Mouse (Mus musculus) left cerebral cortex, postnatal 14 days (tissue): ENCODE measurements around the gene Smug1. TPM values are rescaled to one million over a fixed set of nuclear protein-coding genes. Genes with fewer than 3 reads are reported as not detected.

Experiments used
- DNase-seq, 2 experiments: peaks; one replicate each; pipeline ENCODE4 v3.0.0; 2021 to 2022; ENCODE audit warnings: low spot score in 2 of 2, mixed read lengths in 1 of 2
- intact Hi-C: fragments of 180-260 bp; cut with DNase I; formaldehyde crosslinking; loops from one replicate; pipeline ENCODE4 v1.15.1; 2025
- total RNA-seq, 2 experiments: library from RNA; stranded (reverse); gene quantifications; 2 replicates each; pipeline ENCODE4 v1.2.3; 2021

Smug1 gene
- total RNA-seq, 2 experiments from 2014 or later: 16.2 to 17.4 TPM

DNA sequence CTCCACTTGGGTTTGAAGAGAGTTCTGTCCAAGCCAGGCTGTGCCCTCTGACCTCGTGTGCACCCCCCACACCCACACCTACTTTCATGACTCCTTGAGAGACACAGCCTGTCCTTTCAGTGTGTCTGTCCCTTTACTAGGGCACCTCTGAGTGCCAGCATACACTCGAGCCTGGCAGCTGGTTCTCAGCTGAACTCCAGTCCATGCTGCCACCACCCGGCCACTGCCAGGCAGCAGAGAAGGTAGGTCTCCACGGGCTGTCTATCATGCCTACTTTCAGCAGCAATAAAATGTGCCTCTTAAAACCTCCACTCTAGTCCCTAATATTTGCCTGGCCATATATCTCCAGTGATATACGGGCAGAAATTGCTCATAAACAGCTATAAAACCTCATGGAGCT is 45.5 kb downstream of the Smug1 start:
- intact Hi-C loops: no loop called here
- peak in 1 of 2 experiments; percentile 30 for DNase-seq

DNA sequence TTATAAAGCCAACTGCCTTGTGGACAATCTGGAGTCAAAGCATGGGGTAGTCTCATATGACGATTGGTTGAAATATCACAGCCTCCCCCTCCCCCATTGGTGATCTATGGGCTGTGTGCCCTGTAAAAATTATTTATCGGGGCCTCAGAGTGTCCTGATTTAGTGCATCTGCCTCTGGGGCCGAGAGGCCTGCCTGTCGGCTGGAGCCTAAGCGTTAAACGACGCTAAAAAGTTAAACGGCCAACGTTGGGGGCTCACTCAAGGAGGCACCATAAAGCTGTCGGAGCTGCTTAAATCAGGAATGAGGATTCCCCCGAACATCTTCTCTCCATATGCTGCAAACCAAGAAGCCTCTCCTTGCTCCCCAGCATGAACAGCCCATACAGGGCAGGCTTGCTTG is 46.3 kb downstream of the Smug1 start:
- no peak for DNase-seq
- intact Hi-C loops: no loop called here

DNA sequence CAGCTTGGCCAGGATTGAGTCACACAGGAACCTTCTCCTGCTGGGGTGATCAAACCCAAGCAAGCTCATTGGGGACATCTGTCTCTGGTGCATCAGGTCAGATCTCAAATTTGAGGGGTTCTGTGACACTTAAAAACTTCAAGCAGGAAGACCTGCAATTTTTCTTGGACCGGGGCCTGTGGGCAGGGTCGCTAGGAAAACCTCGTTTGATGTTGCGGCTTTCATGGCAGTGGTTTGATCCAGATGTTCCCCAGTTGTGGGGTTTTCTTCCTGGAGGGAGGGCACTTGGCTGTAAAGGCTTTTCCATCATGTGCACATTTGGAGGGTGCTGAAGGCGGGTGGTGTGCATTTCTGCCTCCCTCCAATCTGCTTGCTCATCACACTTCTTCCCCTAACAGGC is 51.2 kb downstream of the Smug1 start:
- no peak for DNase-seq
- intact Hi-C loops: no loop called here

DNA sequence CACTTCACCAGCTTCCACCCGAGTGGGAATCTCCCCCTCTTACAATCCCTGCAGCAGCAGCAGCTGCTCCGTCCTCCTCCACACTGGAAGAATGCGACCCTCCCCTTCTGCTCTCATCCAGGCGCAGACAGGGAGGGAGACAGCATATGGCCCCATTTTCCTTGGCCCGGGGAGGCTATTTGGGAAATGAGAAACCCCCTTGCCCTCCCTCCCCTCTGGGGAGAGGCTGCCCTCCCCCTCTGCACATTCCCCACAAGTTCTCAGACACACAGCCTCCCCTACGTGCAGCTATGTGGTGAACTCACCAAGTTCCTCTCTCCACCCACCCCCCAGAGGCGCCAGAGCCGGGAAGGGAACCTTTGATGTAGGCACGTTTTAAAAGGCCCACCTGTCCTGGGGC is 51.6 kb downstream of the Smug1 start:
- intact Hi-C loops: no loop called here
- DNase-seq: no peak

DNA sequence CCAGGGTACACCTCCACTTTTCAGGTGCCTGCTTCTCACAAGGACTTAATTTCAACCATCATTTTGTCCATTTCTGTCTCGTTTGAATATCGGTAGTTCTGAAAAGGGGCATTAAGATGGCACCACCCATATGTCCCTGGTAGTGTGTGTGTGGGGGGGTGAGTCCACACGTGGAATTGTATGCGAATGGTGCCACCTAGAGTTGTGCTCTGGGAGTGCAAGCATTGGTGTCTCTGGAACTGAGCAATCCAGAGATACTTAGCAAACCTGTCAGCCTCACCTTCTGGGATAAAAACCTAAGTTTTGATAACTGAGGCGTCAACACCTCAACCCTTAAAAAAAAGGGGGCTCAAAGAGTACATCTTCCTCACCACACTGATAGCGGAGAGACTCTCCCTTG is 53.8 kb downstream of the Smug1 start:
- DNase-seq: no peak
- intact Hi-C loops: no loop called here

DNA sequence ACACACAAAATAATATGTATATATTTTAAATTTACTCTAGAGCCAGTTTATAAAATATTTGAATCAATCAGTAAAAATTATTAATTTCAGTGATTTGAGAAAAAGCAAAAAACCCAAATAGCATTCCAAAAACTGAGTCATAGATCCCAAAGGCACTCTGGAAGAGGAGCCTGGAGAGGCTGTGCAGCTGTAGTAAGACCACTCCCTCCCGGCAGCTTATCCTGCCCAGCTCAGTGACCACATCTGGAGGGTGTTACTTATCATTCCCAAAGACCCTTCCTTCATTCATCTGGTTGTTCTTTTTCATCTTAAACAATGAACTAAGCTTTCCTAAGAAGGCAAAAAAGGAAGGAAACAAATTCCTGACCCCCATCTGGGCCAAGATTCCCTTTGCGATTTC is 54.6 kb downstream of the Smug1 start:
- intact Hi-C loops: no loop called here
- DNase-seq: no peak

DNA sequence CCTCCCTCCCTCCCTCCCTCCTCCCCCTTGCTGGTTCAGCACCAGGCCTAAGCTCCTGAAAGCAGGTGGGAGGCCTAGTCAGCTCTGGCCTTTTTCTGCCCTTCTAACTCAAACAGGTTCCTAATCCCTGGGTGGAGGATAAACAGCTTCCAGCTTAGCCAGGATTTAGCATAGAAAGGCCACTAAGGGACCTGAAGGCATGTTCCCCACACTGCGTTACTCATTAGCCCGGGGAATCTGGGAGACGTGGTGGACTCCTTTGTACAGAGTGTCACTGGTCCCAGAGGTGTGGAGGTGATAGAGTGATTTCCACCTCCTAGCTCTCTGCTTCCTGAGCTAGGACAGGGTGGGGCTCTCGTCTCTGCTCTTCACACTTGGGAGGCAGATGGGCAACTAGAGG is 57.0 kb downstream of the Smug1 start:
- intact Hi-C loops: no loop called here

DNA sequence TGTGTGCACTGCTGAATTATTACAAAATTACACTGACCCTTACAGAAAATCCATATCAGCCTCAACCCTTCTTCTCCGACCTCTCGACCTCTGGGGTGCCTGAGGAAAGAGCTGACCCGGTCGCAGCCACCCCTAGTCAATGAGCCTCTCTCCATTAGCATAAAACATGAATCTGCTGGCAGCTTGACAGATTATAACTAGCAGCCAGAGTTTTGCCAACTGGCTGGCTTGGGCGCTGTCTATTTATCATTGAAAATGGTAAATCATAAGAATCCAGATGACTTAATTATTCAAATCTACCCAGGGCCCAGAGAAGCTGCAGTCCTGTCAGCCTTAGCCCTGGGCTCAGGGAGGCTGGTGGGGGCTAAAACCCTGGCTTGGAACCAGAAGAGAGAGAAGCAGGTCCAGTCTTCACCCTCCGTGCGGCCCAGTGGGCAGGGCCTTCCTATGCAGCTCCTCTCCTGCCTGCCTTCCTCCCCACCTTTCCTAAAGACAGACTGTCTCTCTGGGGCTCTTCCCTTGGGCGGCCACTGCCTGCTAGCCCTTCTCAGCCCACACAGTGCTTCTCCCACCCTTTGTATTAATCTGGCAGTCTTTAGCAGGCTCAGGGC is 58.7 kb downstream of the Smug1 start:
- intact Hi-C loops: no loop called here
- DNase-seq: no peak

More for the DNA sequence above, 57.0 kb downstream of the Smug1 start:
- DNase-seq: no peak

DNA sequence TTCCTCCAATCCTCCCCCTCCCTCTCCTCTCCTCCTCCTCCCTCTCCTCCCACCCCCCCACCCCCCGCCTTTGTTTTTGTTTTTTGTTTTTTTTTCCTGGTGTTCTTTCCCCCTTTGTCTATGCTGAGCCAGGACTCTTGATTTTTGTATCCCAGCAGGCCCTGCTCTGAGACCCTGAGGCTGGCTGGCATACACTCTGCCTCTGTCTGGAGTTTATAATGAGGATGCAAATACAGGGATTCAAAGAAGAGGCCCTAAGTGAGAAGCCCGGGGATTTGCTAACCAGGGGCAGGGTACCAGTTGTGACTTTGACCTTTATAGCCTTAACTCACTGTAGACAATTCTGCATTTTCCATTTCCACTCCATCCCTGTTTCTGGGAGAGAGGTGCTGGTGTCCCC is 60.7 kb downstream of the Smug1 start:
- DNase-seq: no peak
- intact Hi-C loops: no loop called here

Other genes starting within 250 kb of the Smug1 start
- not detected for gene Hoxc13, start 246.0 kb downstream of the Smug1 start, total RNA-seq
- not detected for gene Hoxc12, start 230.3 kb downstream of the Smug1 start, total RNA-seq
- gene Hoxc11, start 212.7 kb downstream of the Smug1 start, total RNA-seq: not detected
- gene Hoxc10, start 200.3 kb downstream of the Smug1 start, total RNA-seq: not detected
- not detected for gene Hoxc5, start 199.6 kb downstream of the Smug1 start, total RNA-seq
- gene Hoxc9, start 190.7 kb downstream of the Smug1 start, total RNA-seq: not detected
- gene Hoxc8, start 176.5 kb downstream of the Smug1 start, total RNA-seq: not detected
- gene Hoxc6, start 168.8 kb downstream of the Smug1 start, total RNA-seq: not detected
- gene Hoxc4, start 148.2 kb downstream of the Smug1 start, total RNA-seq: not detected
- gene Cbx5, start 72.7 kb upstream of the Smug1 start, total RNA-seq: 100 to 1,000 TPM; 152 to 162 TPM
- 100 to 1,000 TPM; 236 to 247 TPM for gene Hnrnpa1, start 73.3 kb upstream of the Smug1 start, total RNA-seq
- not detected for gene Nfe2, start 91.3 kb upstream of the Smug1 start, total RNA-seq
- gene Copz1, start 105.6 kb upstream of the Smug1 start, total RNA-seq: 100 to 1,000 TPM; 107 to 114 TPM
- 1 to 10 TPM; 1.0 to 1.1 TPM for gene Gpr84, start 143.5 kb upstream of the Smug1 start, total RNA-seq
- gene Zfp385a, start 173.0 kb upstream of the Smug1 start, total RNA-seq: 10 to 100 TPM; 59.8 to 63.2 TPM
- gene Itga5, start 199.7 kb upstream of the Smug1 start, total RNA-seq: 1 to 10 TPM; 5.1 to 6.1 TPM